Mouse (Mus musculus) cortical plate, adult 2 months (tissue): Measurements from ENCODE around the gene Gcnt7.

ENCODE experiments used
- CTCF ChIP-seq: fragments of 200-500 bp; IDR thresholded peaks from 2 replicates; pipeline ENCODE4 v1.5.1; 2011; ENCODE audit warnings: mild to moderate bottlenecking, control low read depth, low read length; ENCODE audit not compliant: insufficient read depth; ENCODE audit errors: extremely low read depth
- POLR2A ChIP-seq: fragments of 200-500 bp; IDR thresholded peaks from 2 replicates; pipeline ENCODE4 v1.6.1; 2011; ENCODE audit warnings: mild to moderate bottlenecking, low read length, control low read depth; ENCODE audit not compliant: insufficient read depth; ENCODE audit errors: extremely low read depth

DNA sequence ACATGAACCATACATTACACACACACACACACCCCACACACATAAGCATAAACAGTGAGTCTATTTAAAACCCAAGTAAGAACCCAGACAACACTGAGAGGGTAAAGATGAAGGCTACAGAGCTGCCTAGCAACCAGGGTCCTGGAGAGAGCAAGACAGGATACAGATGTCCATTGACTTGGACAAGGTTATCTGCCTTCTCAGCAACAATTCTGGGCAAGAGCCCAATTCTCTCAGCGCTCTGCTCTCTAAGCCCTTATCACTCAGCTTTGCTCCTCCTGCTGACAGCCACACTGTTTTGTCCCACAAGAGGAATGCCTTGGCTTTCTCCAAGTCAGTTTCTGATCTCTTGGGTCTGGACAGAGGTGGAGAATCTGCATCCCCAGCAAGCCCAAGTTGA, 27.8 kb downstream of the Gcnt7 start:
- TF ChIP-seq POLR2A (no peak), CTCF (no peak)
